Comparison of ENCODE assay signal across 9 mouse cellular contexts in genomic region chr5:64159065-64159780, GRCm38 (mm10). TPM values are rescaled to one million over a fixed set of nuclear protein-coding genes. Genes with fewer than 3 reads are reported as not detected.
A peak's percentile ranks its signal among the peaks of the same experiment; 100 is the strongest.
DNase-seq lines count a peak whose midpoint lies in the region; ATAC-seq lines count a peak whose summit lies in the region.
"Had no signal": no experiment of that assay in that cellular context is flagged by ENCODE, and none has a peak within 500 bp of the region (broad histone marks: within the 10 kb centered on the region; RNA-seq: fewer than 3 reads in every experiment).

No protein-coding gene starts in this region.

- peak overlapping the region; percentile 100 for H3K4me2 ChIP-seq in hindbrain, embryonic 16.5 days (ENCODE audit: low read length)
- H3K4me2 ChIP-seq in limb, embryonic 15.5 days: peak overlapping the region; percentile 100
- peak overlapping the region; percentile 100 for H3K4me2 ChIP-seq in neural tube, embryonic 13.5 days

- peaks cover 69% of the 10 kb centered on the region for H3K27me3 ChIP-seq in embryonic facial prominence, embryonic 10.5 days (replicated peaks; ENCODE audit: low read depth, poor library complexity, severe bottlenecking)
- H3K27me3 ChIP-seq in hindbrain, embryonic 16.5 days (replicated peaks; ENCODE audit: control insufficient read depth, insufficient read depth, low read length): peaks cover 11% of the 10 kb centered on the region
- H3K27me3 ChIP-seq in limb, embryonic 15.5 days: peaks cover 42% of the 10 kb centered on the region
- peaks cover 56% of the 10 kb centered on the region for H3K27me3 ChIP-seq in neural tube, embryonic 13.5 days

- H3K9ac ChIP-seq in hindbrain, embryonic 16.5 days (ENCODE audit: low read depth, low read length): peak overlapping the region; percentile 75
- peak overlapping the region; percentile 44 for H3K9ac ChIP-seq in limb, embryonic 15.5 days
- H3K9ac ChIP-seq in neural tube, embryonic 13.5 days: peak overlapping the region; percentile 68

- peak overlapping the region; percentile 73 for H3K27ac ChIP-seq in embryonic facial prominence, embryonic 10.5 days (replicated peaks)
- no peak overlapping the region for H3K27ac ChIP-seq in hindbrain, embryonic 16.5 days (ENCODE audit: low read depth, low read length)
- no peak overlapping the region for H3K27ac ChIP-seq in limb, embryonic 15.5 days
- no peak overlapping the region for H3K27ac ChIP-seq in neural tube, embryonic 13.5 days (replicated peaks)

- H3K4me1 ChIP-seq in embryonic facial prominence, embryonic 10.5 days: peaks cover 38% of the 10 kb centered on the region
- peaks cover 14% of the 10 kb centered on the region for H3K4me1 ChIP-seq in hindbrain, embryonic 16.5 days (ENCODE audit: control insufficient read depth, insufficient read depth, low read depth, low read length)
- H3K4me1 ChIP-seq in limb, embryonic 15.5 days: peaks cover 24% of the 10 kb centered on the region
- peaks cover 29% of the 10 kb centered on the region for H3K4me1 ChIP-seq in neural tube, embryonic 13.5 days (replicated peaks)

- no peaks in the 10 kb centered on the region for H3K9me3 ChIP-seq in embryonic facial prominence, embryonic 10.5 days
- H3K9me3 ChIP-seq in hindbrain, embryonic 16.5 days (ENCODE audit: control insufficient read depth, low read length): no peaks in the 10 kb centered on the region
- H3K9me3 ChIP-seq in limb, embryonic 15.5 days: no peaks in the 10 kb centered on the region
- no peaks in the 10 kb centered on the region for H3K9me3 ChIP-seq in neural tube, embryonic 13.5 days
- H3K9me3 ChIP-seq: G1E had no signal

- H3K36me3 ChIP-seq in embryonic facial prominence, embryonic 10.5 days (replicated peaks): no peaks in the 10 kb centered on the region
- no peaks in the 10 kb centered on the region for H3K36me3 ChIP-seq in hindbrain, embryonic 16.5 days (ENCODE audit: control insufficient read depth, insufficient read depth, low read length)
- no peaks in the 10 kb centered on the region for H3K36me3 ChIP-seq in limb, embryonic 15.5 days
- H3K36me3 ChIP-seq in neural tube, embryonic 13.5 days: no peaks in the 10 kb centered on the region
- H3K36me3 ChIP-seq: G1E had no signal

- H3K4me3 ChIP-seq in embryonic facial prominence, embryonic 10.5 days: peak overlapping the region; percentile 74
- H3K4me3 ChIP-seq in hindbrain, embryonic 16.5 days (ENCODE audit: low read length): peak overlapping the region; percentile 69
- H3K4me3 ChIP-seq in limb, embryonic 15.5 days: peak overlapping the region; percentile 57
- peak overlapping the region; percentile 65 for H3K4me3 ChIP-seq in neural tube, embryonic 13.5 days

- DNase-seq in adrenal gland, postnatal 25 days: peak; percentile 20
- DNase-seq in adrenal gland, postnatal 36 days: no peak
- peak; percentile 50 for DNase-seq in CD4-positive helper T cell, adult 2 months (ENCODE audit: low read depth, low spot score)
- peak; percentile 61 for DNase-seq in embryonic facial prominence, embryonic 10.5 days (ENCODE audit: low spot score)
- DNase-seq in ovary, postnatal 14 days (ENCODE audit: low spot score): no peak

- whole genome bisulfite sequencing in embryonic facial prominence, embryonic 10.5 days: under 1% methylated on average over 39 of the region's 39 CpGs
- WGBS in hindbrain, embryonic 16.5 days: 1% methylated on average over 30 of the region's 39 CpGs
- under 1% methylated on average over 39 of the region's 39 CpGs for WGBS in limb, embryonic 15.5 days
- 1% methylated on average over 39 of the region's 39 CpGs for WGBS in neural tube, embryonic 13.5 days

- peak; percentile 64 for ATAC-seq in hindbrain, embryonic 16.5 days
- ATAC-seq in limb, embryonic 15.5 days (ENCODE audit: insufficient number of reproducible peaks, low FRiP score, low TSS enrichment, low read depth): no peak
- ATAC-seq in neural tube, embryonic 13.5 days (ENCODE audit: low read depth): peak; percentile 58

RNA-seq across cellular contexts. Expression of gene Tbc1d1, which starts 3.1 kb away (rescaled TPM):
- 10.8 and 11.2 TPM in 2 replicates for total RNA-seq in adrenal gland, postnatal 25 days (2021)
- total RNA-seq in adrenal gland, postnatal 36 days (2021): 10 to 100 TPM; 11.0 to 16.6 TPM
- 32.9 TPM in 2 replicates for polyA plus RNA-seq in embryonic facial prominence, embryonic 10.5 days (2016; fragmentation: Nextera tagmentation; extraction: Ambion mirVana)
- polyA plus RNA-seq in hindbrain, embryonic 16.5 days (2015; fragmentation: Nextera tagmentation; extraction: Ambion mirVana): 10.9 and 12.3 TPM in 2 replicates
- 16.4 and 18.4 TPM in 2 replicates for polyA plus RNA-seq in limb, embryonic 15.5 days (2015; fragmentation: Nextera tagmentation; extraction: Ambion mirVana)
- polyA plus RNA-seq in neural tube, embryonic 13.5 days (2015; fragmentation: Nextera tagmentation; extraction: Ambion mirVana): 14.9 and 16.7 TPM in 2 replicates

Comparison
In these comparisons a context has a peak if more than half of its experiments do, and no peak if none do; other contexts are left out.
1. DNase-seq: peak in adrenal gland, postnatal 25 days (single experiment), CD4-positive helper T cell, adult 2 months (single experiment) and embryonic facial prominence, embryonic 10.5 days (single experiment); none in adrenal gland, postnatal 36 days (0 of 2) and ovary, postnatal 14 days (single experiment).
2. Peak in every context shown above with its lines, with median percentiles within 50 percentile points of each other: H3K4me3 ChIP-seq, H3K4me2 ChIP-seq and H3K9ac ChIP-seq.